Mouse (Mus musculus): ENCODE measurements around the gene Sorl1.

- TF ChIP-seq CTCF (IDR thresholded peaks at IDR 0.05; ENCODE audit: low read depth) (no peak), EP300 (IDR thresholded peaks at IDR 0.05; ENCODE audit: low read depth) (no peak)
Measured at GRCm38 (mm10) chr9:42047786-42048185, 76.3 kb downstream of the Sorl1 start.
